Mouse (Mus musculus) kidney, postnatal 36 days (tissue): Measurements from ENCODE around the gene Nectin1.

Experiments
- DNase-seq, 2 experiments: peaks; one replicate each; pipeline ENCODE4 v3.0.0; 2021 to 2022; ENCODE audit warnings: mixed read lengths in 2 of 2

Gene Nectin1

GRCm38 (mm10) chr9:43768779-43769178 is 25.0 kb downstream of the Nectin1 start:
- no peak for DNase-seq

- no peak for DNase-seq
Observed at GRCm38 (mm10) chr9:43769228-43769627, 25.4 kb downstream of the Nectin1 start.

- no peak for DNase-seq
Observed at GRCm38 (mm10) chr9:43769940-43770339, 26.2 kb downstream of the Nectin1 start.

- peak in 1 of 2 experiments; percentile 41 for DNase-seq
Observed at GRCm38 (mm10) chr9:43771041-43771440, 27.3 kb downstream of the Nectin1 start.

DNA sequence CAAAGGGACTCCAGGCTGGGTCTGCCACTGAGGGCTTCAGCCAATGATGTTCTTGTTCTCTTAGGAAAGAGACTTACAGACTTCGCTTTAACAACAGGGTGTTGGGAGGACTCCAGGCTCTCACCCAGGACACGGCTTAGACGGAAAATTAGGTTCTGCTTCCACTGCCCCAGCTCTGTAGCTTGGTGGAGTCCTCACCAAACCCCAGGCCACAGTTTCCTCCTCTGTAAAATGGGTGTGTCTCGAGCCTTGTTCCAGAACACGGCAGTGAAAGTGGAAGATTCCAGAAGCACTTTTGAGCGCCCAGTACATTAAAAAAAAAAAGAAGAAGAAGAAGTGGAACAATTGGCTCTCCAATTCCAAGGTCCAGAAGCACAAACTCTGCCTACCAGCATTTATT is 28.7 kb downstream of the Nectin1 start:
- DNase-seq, result no peak

DNA sequence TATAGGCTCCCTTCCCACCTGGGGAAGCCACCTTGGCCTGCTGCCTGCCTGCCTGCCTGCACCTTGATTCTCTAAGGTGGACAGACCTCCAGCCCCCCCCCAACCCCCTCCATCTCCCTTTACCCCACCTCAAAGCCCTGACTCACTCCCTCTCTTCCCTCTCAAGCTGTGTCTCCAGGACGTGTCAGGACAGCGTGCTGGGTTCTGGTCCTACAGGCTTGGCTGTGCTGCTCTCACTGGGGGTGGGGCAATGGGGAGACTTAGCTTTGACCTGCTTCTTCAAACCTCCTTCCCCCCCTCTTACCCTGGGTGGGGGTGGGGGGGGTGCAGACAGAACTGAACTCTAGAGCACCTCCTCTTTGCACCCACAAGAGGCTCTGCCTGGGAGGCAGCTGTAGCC is 29.7 kb downstream of the Nectin1 start:
- no peak for DNase-seq

GRCm38 (mm10) chr9:43774427-43774826 is 30.6 kb downstream of the Nectin1 start:
- DNase-seq, result peak in 1 of 2 experiments; percentile 53

- no peak for DNase-seq
Observed at GRCm38 (mm10) chr9:43776231-43776630, 32.4 kb downstream of the Nectin1 start.

GRCm38 (mm10) chr9:43777362-43778360 is 33.9 kb downstream of the Nectin1 start:
- peak; percentile 46 to 66 for DNase-seq

GRCm38 (mm10) chr9:43780883-43781282 is 37.1 kb downstream of the Nectin1 start:
- peak in 1 of 2 experiments; percentile 52 for DNase-seq

GRCm38 (mm10) chr9:43782401-43782800 is 38.6 kb downstream of the Nectin1 start:
- DNase-seq, result no peak

DNA sequence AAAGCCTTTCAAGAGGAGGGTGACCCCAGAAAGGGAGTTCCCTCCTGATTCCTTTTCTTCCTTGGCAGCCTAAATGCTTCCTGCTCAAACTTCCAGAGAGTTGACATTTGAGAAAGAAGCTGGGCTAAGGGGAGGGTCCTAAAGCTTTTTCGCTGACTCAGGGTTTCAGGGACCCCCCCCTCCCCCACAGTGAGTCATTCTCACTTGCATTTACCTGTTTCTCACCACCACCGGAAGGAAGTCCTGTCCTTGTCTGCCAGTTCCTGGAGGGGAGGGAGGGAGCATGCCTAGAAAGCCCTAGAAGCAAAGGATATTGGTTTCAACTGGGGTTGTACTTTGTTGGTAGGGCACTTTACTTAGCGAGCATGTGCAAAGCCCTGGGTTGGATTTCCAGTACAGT is 40.2 kb downstream of the Nectin1 start:
- no peak for DNase-seq

- no peak for DNase-seq
Observed at GRCm38 (mm10) chr9:43784841-43785240, 41.1 kb downstream of the Nectin1 start.

DNA sequence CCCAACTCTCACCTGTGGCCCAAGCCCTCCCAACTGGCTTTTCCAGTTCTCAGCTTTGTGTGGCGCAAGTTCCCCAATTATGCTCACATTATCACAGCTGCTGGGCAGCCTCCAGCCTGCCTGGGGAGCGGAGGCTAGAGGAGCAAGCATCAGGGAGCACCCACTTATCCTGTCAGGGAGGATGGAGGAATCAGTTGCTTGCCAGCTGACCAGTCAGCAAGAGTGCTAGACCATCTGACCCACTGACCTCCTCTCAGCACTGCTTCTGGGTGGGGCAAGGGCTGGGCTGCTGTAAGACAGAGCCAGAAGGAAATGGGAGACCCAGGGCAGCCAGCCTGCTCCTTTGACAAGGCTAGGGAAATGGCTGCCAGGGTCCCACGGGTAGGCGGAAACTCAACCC is 43.8 kb downstream of the Nectin1 start:
- no peak for DNase-seq

DNA sequence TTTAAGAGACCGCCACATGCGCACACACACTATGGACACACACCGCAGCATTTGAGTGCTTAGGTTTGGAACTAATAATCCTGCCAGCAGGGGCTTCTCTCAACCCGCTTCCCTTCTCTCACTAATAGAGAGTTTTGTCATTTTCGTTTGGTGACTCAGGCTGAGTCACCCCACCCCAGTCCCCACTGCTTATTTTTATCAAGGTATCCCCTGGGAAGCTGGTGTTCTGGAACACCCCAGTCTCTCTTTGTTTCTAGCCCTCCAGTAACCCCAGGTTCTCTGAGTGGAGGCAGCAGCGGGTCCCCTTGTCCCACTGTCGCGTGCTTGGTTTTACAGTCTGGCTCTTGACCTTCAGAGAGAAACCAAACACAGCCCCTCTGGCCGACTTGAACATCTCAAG is 48.9 kb downstream of the Nectin1 start:
- DNase-seq, result no peak

- no peak for DNase-seq
Observed at GRCm38 (mm10) chr9:43793411-43793810, 49.6 kb downstream of the Nectin1 start.

GRCm38 (mm10) chr9:43796031-43796430 is 52.2 kb downstream of the Nectin1 start:
- DNase-seq, result no peak

- peak; percentile 52 to 53 for DNase-seq
Observed at GRCm38 (mm10) chr9:43796841-43797740, 53.3 kb downstream of the Nectin1 start.

GRCm38 (mm10) chr9:43797746-43798145 is 54.0 kb downstream of the Nectin1 start:
- DNase-seq, result peak in 1 of 2 experiments; percentile 24

GRCm38 (mm10) chr9:43800525-43800924 is 56.7 kb downstream of the Nectin1 start:
- DNase-seq, result no peak

- DNase-seq, result peak; percentile 75 to 89
Observed at GRCm38 (mm10) chr9:43801911-43802310, 58.1 kb downstream of the Nectin1 start.

DNA sequence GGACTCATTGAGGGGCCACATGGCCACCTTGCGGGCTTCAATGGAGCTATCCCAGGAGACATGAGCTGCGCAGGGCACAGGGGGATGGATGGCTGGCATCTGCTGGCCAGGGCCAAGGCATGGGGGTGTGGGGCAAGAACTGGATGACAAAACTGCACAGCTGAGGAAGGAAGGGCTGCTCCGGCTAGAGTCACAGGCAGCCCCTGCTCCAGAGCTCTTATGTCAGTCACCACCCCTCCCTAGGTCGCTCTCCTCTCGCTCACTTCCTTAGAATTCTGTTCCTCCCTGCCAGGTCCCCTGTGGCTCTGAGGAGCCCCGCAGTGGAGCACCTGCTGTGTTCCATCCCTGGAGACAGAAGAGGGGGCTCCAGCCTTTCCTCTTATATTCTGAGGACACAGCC is 63.8 kb downstream of the Nectin1 start:
- DNase-seq, result no peak

DNA sequence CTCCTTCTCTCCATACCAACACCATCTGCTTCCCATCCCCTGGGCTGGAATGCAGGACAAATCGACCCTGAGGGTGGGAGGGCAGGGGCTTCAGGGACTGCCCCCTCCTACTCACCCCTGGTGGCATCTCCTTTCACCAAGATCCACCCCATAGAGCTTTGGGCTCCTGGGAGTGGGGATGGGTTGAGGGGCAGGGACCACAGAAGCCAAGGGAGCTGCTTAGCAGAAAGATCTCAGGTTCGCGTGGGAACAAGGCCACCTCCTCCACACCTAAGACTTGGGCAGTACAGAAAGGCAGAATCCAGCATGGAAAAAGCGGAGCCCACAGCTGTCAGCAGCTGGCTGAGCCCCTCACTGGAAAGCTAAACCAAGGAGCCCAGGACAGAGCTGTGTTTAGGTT is 64.3 kb downstream of the Nectin1 start:
- no peak for DNase-seq
